In the genomic region with DNA sequence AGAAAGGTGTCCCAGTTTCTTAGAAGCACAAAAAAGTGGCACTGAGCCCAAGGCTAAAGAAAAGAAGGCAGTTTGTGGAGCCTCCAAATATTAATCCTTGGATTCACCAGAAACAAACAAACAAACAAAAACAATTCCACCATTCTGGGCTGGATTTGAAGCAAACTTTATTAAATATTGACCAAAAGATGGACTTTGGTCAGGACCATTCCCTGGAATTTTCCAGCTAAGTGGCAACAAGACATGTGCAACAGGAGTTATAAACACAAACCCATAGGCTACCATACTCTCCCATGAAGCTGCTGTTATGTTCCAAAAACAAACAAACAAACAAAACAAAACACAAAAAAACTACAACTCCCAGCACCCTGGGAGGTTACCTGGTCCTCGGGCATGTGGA, we compare ENCODE assay signal across 15 mouse cellular contexts.
"Had no signal": no experiment of that assay in that cellular context is flagged by ENCODE, and none has a peak within 500 bp of the region (broad histone marks: within the 10 kb centered on the region; RNA-seq: fewer than 3 reads in every experiment).

No protein-coding gene starts in this region.

- H3K4me1 ChIP-seq: stomach, embryonic 15.5 days had no signal

- H3K36me3 ChIP-seq: neural tube, embryonic 15.5 days; stomach, embryonic 15.5 days had no signal

- H3K9me3 ChIP-seq: neural tube, embryonic 15.5 days; stomach, embryonic 15.5 days had no signal

- H3K4me2 ChIP-seq: neural tube, embryonic 15.5 days; stomach, embryonic 15.5 days had no signal

- H3K4me3 ChIP-seq: neural tube, embryonic 15.5 days; stomach, embryonic 15.5 days had no signal

- DNase-seq: retina, postnatal 1 day; right cerebral cortex, adult 18-20 months; right cerebral cortex, postnatal 14 days; right cerebral cortex, postnatal 25 days; right cerebral cortex, postnatal 4 days; spleen, adult 18-20 months; thymus, adult 18-20 months; thymus, adult 2 months; thymus, postnatal 14 days; thymus, postnatal 25 days; thymus, postnatal 36 days; thymus, postnatal 4 days had no signal

- H3K27me3 ChIP-seq: neural tube, embryonic 15.5 days; stomach, embryonic 15.5 days had no signal

- H3K9ac ChIP-seq: neural tube, embryonic 15.5 days; stomach, embryonic 15.5 days had no signal

- H3K27ac ChIP-seq: neural tube, embryonic 15.5 days; stomach, embryonic 15.5 days; stomach, postnatal 0 days had no signal
